Mouse (Mus musculus): Measurements from ENCODE around the gene Emp2.

- TF ChIP-seq CTCF (IDR thresholded peaks at IDR 0.05; ENCODE audit: borderline replicate concordance, insufficient read depth, low read length) (no peak), POLR2A (IDR thresholded peaks at IDR 0.05; ENCODE audit: low read depth, low read length) (no peak)
These were observed 25.7 kb downstream of the Emp2 start for GRCm38 (mm10) chr16:10288115-10288514.

Data from embryonic fibroblast, embryonic 13.5 days (primary cell).